In genomic region chrX:96130139-96130538, GRCm38 (mm10) we compare ENCODE assay signal across 8 mouse cellular contexts. TPM values are rescaled to one million over a fixed set of nuclear protein-coding genes. Genes with fewer than 3 reads are reported as not detected.
DNase-seq lines count a peak whose midpoint lies in the region; ATAC-seq and TF ChIP-seq lines count a peak whose summit lies in the region.

No protein-coding gene starts in this region.

- peaks cover 79% of the 10 kb centered on the region for H3K4me1 ChIP-seq in G1E (ENCODE audit: insufficient read depth, low read depth, low read length)
- no peaks in the 10 kb centered on the region for H3K4me1 ChIP-seq in kidney, embryonic 14.5 days (ENCODE audit: control insufficient read depth, insufficient read depth, low read length)
- peaks cover 80% of the 10 kb centered on the region for H3K4me1 ChIP-seq in megakaryocyte, embryonic 14.5 days

- DNase-seq in 416B (ENCODE audit: low read depth) = peak; percentile 92
- peak; percentile 59 for DNase-seq in G1E (ENCODE audit: low spot score)
- DNase-seq in gastrocnemius, postnatal 14 days = peak; percentile 27
- peak; percentile 63 for DNase-seq in thymus, postnatal 4 days
- DNase-seq in frontal cortex, postnatal 36 days (ENCODE audit: low spot score in 2 of 2) = no peak
- no peak for DNase-seq in cerebellum, adult 11-12 months

- H3K4me2 ChIP-seq in kidney, embryonic 14.5 days (replicated peaks; ENCODE audit: low read depth, low read length) = no peak overlapping the region; the same call in 1 of the 2 replicates

- H3K9me3 ChIP-seq in G1E (replicated peaks) = no peaks in the 10 kb centered on the region
- H3K9me3 ChIP-seq in kidney, embryonic 14.5 days (ENCODE audit: control insufficient read depth, low read length) = no peaks in the 10 kb centered on the region
- no peaks in the 10 kb centered on the region for H3K9me3 ChIP-seq in megakaryocyte, embryonic 14.5 days

- no peak overlapping the region; the same call in 1 of the 2 replicates for H3K4me3 ChIP-seq in G1E (ENCODE audit: low read depth, low read length)
- H3K4me3 ChIP-seq in kidney, embryonic 14.5 days (ENCODE audit: low read length) = no peak overlapping the region
- peak overlapping the region; percentile 89 for H3K4me3 ChIP-seq in megakaryocyte, embryonic 14.5 days (replicated peaks)

- H3K27me3 ChIP-seq in G1E (ENCODE audit: insufficient read depth, low read length) = no peaks in the 10 kb centered on the region
- H3K27me3 ChIP-seq in kidney, embryonic 14.5 days (ENCODE audit: control insufficient read depth, insufficient read depth, low read length) = no peaks in the 10 kb centered on the region
- H3K27me3 ChIP-seq in megakaryocyte, embryonic 14.5 days (replicated peaks) = peaks cover 8% of the 10 kb centered on the region

- 37% methylated on average over 5 of the region's 5 CpGs for WGBS in kidney, embryonic 14.5 days

- ATAC-seq in G1E (ENCODE audit: extremely low read depth, insufficient number of reproducible peaks, low FRiP score, poor library complexity, severe bottlenecking) = peak; percentile 67
- ATAC-seq in kidney, embryonic 14.5 days (ENCODE audit: low FRiP score, low TSS enrichment) = peak; percentile 82; the same call in 1 of the 2 replicates

- no peak overlapping the region for H3K27ac ChIP-seq in kidney, embryonic 14.5 days (ENCODE audit: low read depth, low read length)

- no peak overlapping the region for H3K9ac ChIP-seq in kidney, embryonic 14.5 days (ENCODE audit: low read depth, low read length)

- TF ChIP-seq CTCF in G1E (IDR thresholded peaks at IDR 0.05; ENCODE audit: low read depth, low read length) = no peak

- H3K36me3 ChIP-seq in G1E (replicated peaks) = peaks cover 15% of the 10 kb centered on the region
- H3K36me3 ChIP-seq in kidney, embryonic 14.5 days (ENCODE audit: control insufficient read depth, insufficient read depth, low read length) = no peaks in the 10 kb centered on the region
- H3K36me3 ChIP-seq in megakaryocyte, embryonic 14.5 days (replicated peaks; ENCODE audit: low read length) = peaks cover 2% of the 10 kb centered on the region

- intact Hi-C loops in gastrocnemius, postnatal 14 days (cut with DNase I; ENCODE audit: low total_unique reads) = no loop called here

RNA-seq across cellular contexts. Expression of gene Msn, which starts 34.3 kb away (rescaled TPM):
- total RNA-seq in G1E (2014; fragmentation: Nextera tagmentation) = 395 and 485 TPM in 2 replicates
- 156 and 234 TPM in 2 replicates for total RNA-seq in G1E (2017)
- polyA plus RNA-seq in G1E (2012) = 40.7 and 70.6 TPM in 2 replicates
- total RNA-seq in gastrocnemius, postnatal 14 days (2021) = 10 to 100 TPM; 52.9 to 62.6 TPM
- 70.2 and 112 TPM in 2 replicates for polyA plus RNA-seq in kidney, embryonic 14.5 days (2014; fragmentation: Nextera tagmentation; extraction: Ambion mirVana)
- polyA plus RNA-seq in megakaryocyte, embryonic 14.5 days (2012; ENCODE audit: insufficient read depth, low replicate concordance) = 4.8 and 20.2 TPM in 2 replicates

Comparison
In these comparisons a context has a peak if more than half of its experiments do, and no peak if none do; other contexts are left out.
1. DNase-seq: peak in 416B (single experiment), G1E (single experiment), gastrocnemius, postnatal 14 days (single experiment) and thymus, postnatal 4 days (single experiment); none in frontal cortex, postnatal 36 days (0 of 2) and cerebellum, adult 11-12 months (single experiment).